Comparison of ENCODE assay signal across 8 mouse cellular contexts in the genomic region with DNA sequence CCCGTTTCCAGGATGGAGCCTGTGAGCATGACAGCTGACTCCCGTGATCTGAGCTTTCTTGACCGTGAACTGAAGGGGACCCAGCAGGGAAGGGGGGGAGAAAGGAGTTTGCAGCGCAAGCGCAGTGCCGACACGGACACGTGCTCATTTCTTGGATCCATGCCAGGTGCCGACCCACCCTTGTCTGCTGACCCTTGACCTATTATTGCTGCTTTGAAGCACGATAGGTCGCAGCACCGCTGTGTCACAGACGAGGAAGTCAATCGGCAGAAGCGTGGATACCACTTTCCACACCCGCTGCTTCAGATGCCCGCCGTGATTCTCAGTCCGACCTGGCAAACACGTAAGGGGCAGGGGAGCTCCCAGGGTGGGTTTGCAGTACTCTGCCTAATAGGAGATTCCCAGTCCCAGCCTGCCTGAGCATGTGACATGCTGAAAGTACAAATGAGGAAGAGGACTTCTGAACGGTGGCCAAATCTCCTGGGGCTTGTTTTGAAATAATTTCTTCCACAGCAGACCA. TPM values are rescaled to one million over a fixed set of nuclear protein-coding genes. Genes with fewer than 3 reads are reported as not detected.
DNase-seq lines count a peak whose midpoint lies in the region; ATAC-seq lines count a peak whose summit lies in the region.

No protein-coding gene starts in this region.

- peak; percentile 87 for DNase-seq in left cerebral cortex, postnatal 4 days
- DNase-seq in left cerebral cortex, adult 11 months (ENCODE audit: low spot score) = no peak
- DNase-seq in kidney, adult 18-20 months = peak; percentile 31
- DNase-seq in frontal cortex, postnatal 14 days (ENCODE audit: low spot score in 2 of 2) = no peak
- no peak for DNase-seq in thymus, postnatal 25 days

- 41% methylated on average over 21 of the region's 21 CpGs for WGBS in embryonic facial prominence, embryonic 15.5 days
- 51% methylated on average over 21 of the region's 21 CpGs for WGBS in midbrain, embryonic 13.5 days

- no peaks in the 10 kb centered on the region for H3K27me3 ChIP-seq in embryonic facial prominence, embryonic 15.5 days
- 0 out of 2 replicates have a peak, but pooled peaks cover 2% of the 10 kb centered on the region for H3K27me3 ChIP-seq in midbrain, embryonic 13.5 days

- ATAC-seq in cerebellum, adult (ENCODE audit: insufficient number of reproducible peaks, low FRiP score, low TSS enrichment) = peak; percentile 59
- no peak for ATAC-seq in embryonic facial prominence, embryonic 15.5 days (ENCODE audit: insufficient number of reproducible peaks, low FRiP score, low TSS enrichment, low read depth)
- ATAC-seq in midbrain, embryonic 13.5 days = peak; percentile 68

- no peak overlapping the region for H3K9ac ChIP-seq in embryonic facial prominence, embryonic 15.5 days
- H3K9ac ChIP-seq in midbrain, embryonic 13.5 days (replicated peaks) = no peak overlapping the region

- H3K27ac ChIP-seq in embryonic facial prominence, embryonic 15.5 days (replicated peaks) = no peak overlapping the region
- H3K27ac ChIP-seq in midbrain, embryonic 13.5 days = no peak overlapping the region

- H3K4me2 ChIP-seq in embryonic facial prominence, embryonic 15.5 days (replicated peaks) = peak overlapping the region; percentile 8; the same call in 1 of the 2 replicates
- H3K4me2 ChIP-seq in midbrain, embryonic 13.5 days (replicated peaks) = peak overlapping the region; percentile 45

- intact Hi-C loops in left cerebral cortex, postnatal 4 days (cut with DNase I) = no loop called here

- 0 out of 2 replicates have a peak, but pooled peaks cover 3% of the 10 kb centered on the region for H3K36me3 ChIP-seq in embryonic facial prominence, embryonic 15.5 days
- no peaks in the 10 kb centered on the region for H3K36me3 ChIP-seq in midbrain, embryonic 13.5 days

- no peaks in the 10 kb centered on the region for H3K9me3 ChIP-seq in embryonic facial prominence, embryonic 15.5 days (replicated peaks)
- no peaks in the 10 kb centered on the region for H3K9me3 ChIP-seq in midbrain, embryonic 13.5 days

- no peak overlapping the region for H3K4me3 ChIP-seq in embryonic facial prominence, embryonic 15.5 days (replicated peaks)
- H3K4me3 ChIP-seq in midbrain, embryonic 13.5 days (replicated peaks) = no peak overlapping the region

- 0 out of 2 replicates have a peak, but pooled peaks cover 4% of the 10 kb centered on the region for H3K4me1 ChIP-seq in embryonic facial prominence, embryonic 15.5 days
- H3K4me1 ChIP-seq in midbrain, embryonic 13.5 days (replicated peaks) = no peaks in the 10 kb centered on the region

RNA-seq across cellular contexts. Expression of a gene that starts 15.9 kb away (rescaled TPM):
- total RNA-seq in left cerebral cortex, postnatal 4 days (2021) = 10 to 100 TPM; 13.3 to 16.0 TPM
- 27.5 and 32.0 TPM in 2 replicates for polyA plus RNA-seq in embryonic facial prominence, embryonic 15.5 days (2015; fragmentation: Nextera tagmentation; extraction: Ambion mirVana)
- 6.5 and 8.2 TPM in 2 replicates for polyA plus RNA-seq in midbrain, embryonic 13.5 days (2015; fragmentation: Nextera tagmentation; extraction: Ambion mirVana)

RNA-seq across cellular contexts. Expression of a gene that starts 35.0 kb away (rescaled TPM):
- total RNA-seq in left cerebral cortex, postnatal 4 days (2021) = 10 to 100 TPM; 25.4 to 27.0 TPM
- 29.7 and 34.8 TPM in 2 replicates for polyA plus RNA-seq in embryonic facial prominence, embryonic 15.5 days (2015; fragmentation: Nextera tagmentation; extraction: Ambion mirVana)
- polyA plus RNA-seq in midbrain, embryonic 13.5 days (2015; fragmentation: Nextera tagmentation; extraction: Ambion mirVana) = 20.4 and 24.3 TPM in 2 replicates

Comparison
In these comparisons a context has a peak if more than half of its experiments do, and no peak if none do; other contexts are left out.
1. DNase-seq: peak in left cerebral cortex, postnatal 4 days (single experiment) and kidney, adult 18-20 months (single experiment); none in left cerebral cortex, adult 11 months (single experiment), frontal cortex, postnatal 14 days (0 of 2) and thymus, postnatal 25 days (single experiment).